Mouse (Mus musculus): Measurements from ENCODE around the gene Ahnak2. TPM values are rescaled to one million over a fixed set of nuclear protein-coding genes. Genes with fewer than 3 reads are reported as not detected.
A peak's percentile ranks its signal among the peaks of the same experiment; 100 is the strongest.

Gene Ahnak2
- total and polyA plus RNA-seq, 3 experiments = 3.1 to 27.7 (median 14.6) TPM

DNA sequence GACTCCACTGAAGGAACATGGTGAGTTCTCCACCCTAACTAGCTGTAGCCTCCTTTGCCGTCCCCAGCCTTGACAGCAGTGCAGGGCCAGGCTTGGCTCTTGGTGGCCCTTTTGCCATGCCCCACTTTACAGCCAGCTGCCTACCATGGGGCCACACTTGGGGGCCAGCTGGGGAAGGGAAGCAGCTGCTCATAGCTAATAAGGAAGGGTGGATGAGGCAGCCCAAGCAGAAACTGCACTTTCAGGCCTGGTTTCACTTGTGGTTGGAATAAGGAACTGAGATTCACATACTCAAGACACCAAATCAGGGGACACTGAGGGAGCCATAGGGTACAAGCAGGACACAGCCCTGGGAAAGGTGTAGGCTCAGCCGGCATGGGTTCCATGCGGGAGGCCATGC lies 40.4 kb downstream of the Ahnak2 start:
- peak overlapping the region; percentile 65 to 83 (median 66) for H3K4me3 ChIP-seq (replicated peaks in 1 of 3; ENCODE audit: low read depth in 2 of 3, low read length in 2 of 3, poor library complexity in 1 of 3)
- H3K4me2 ChIP-seq (ENCODE audit: insufficient read depth, low read depth, poor library complexity, severe bottlenecking) = peak overlapping the region; percentile 23
- H3K9me3 ChIP-seq (replicated peaks; ENCODE audit: low read length) = peaks cover 10% of the 10 kb centered on the region
- peak overlapping the region; percentile 75 for H3K9ac ChIP-seq (ENCODE audit: insufficient read depth, low read depth)
- H3K36me3 ChIP-seq (replicated peaks in 1 of 2; ENCODE audit: control insufficient read depth in 1 of 2, insufficient read depth in 1 of 2, low read length in 1 of 2) = peaks cover 31 to 40% of the 10 kb centered on the region in 2 experiments
- peak; percentile 93 for DNase-seq (ENCODE audit: extremely low read depth)
- H3K4me1 ChIP-seq (ENCODE audit: control insufficient read depth in 1 of 2, insufficient read depth in 2 of 2) = peaks cover 12 to 30% of the 10 kb centered on the region in 2 experiments
- H3K79me2 ChIP-seq (replicated peaks; ENCODE audit: control insufficient read depth, extremely low read depth, insufficient read depth, poor library complexity, severe bottlenecking) = no peaks in the 10 kb centered on the region
- in situ Hi-C loops (cut with MboI; ENCODE audit: low pct_ligation_motif_present, low pct_unique_long_range_greater_than_20kb, low sequenced_read_pairs) (no loop called here), dilution Hi-C loops (cut with MboI; ENCODE audit: extremely low pct_ligation_motif_present, extremely low pct_unique_long_range_greater_than_20kb, low sequenced_read_pairs) (no loop called here)
- H3K27ac ChIP-seq (ENCODE audit: insufficient read depth, low read depth) = peak overlapping the region; percentile 92
- no peaks in the 10 kb centered on the region for H3K27me3 ChIP-seq (replicated peaks)
- TF ChIP-seq MXI1 (IDR thresholded peaks at IDR 0.05; ENCODE audit: low read depth, low read length) (no peak), ZNF384 (IDR thresholded peaks at IDR 0.05; ENCODE audit: low read depth, low read length) (no peak), JUND (conservative IDR thresholded peaks at IDR 0.05; ENCODE audit: low read depth, low read length) (0 out of 2 replicates have a peak, but pooled peaks have one; percentile 3), ETS1 (conservative IDR thresholded peaks at IDR 0.05; ENCODE audit: low read depth, low read length) (peak; percentile 97), USF2 (conservative IDR thresholded peaks at IDR 0.05; ENCODE audit: low read depth, low read length) (no peak), ELF1 (IDR thresholded peaks at IDR 0.05; ENCODE audit: low read depth, low read length) (peak; percentile 67), KAT2A (IDR thresholded peaks at IDR 0.05; ENCODE audit: insufficient replicate concordance, low read length) (no peak), JUN (IDR thresholded peaks at IDR 0.05; ENCODE audit: insufficient read depth, low read depth, low read length) (no peak), TCF12 (IDR thresholded peaks at IDR 0.05; ENCODE audit: low read depth, low read length) (peak; percentile 99), ZMIZ1 (IDR thresholded peaks at IDR 0.05; ENCODE audit: low read depth, low read length) (peak; percentile 83), ZC3H11A (IDR thresholded peaks at IDR 0.05; ENCODE audit: low read depth, low read length) (no peak), POLR2A (IDR thresholded peaks at IDR 0.05; ENCODE audit: low read depth, low read length) (peak; percentile 43; the same call in 1 of the 2 replicates), HCFC1 (IDR thresholded peaks at IDR 0.05; ENCODE audit: low read depth, low read length) (no peak; the same call in 1 of the 2 replicates), IRF4 (IDR thresholded peaks at IDR 0.05; ENCODE audit: low read depth, low read length) (peak; percentile 99), NELFE (IDR thresholded peaks at IDR 0.05; ENCODE audit: low read depth, low read length) (peak; percentile 37), SMC3 (IDR thresholded peaks at IDR 0.05; ENCODE audit: low read depth, low read length) (peak; percentile 29; the same call in 1 of the 2 replicates), POLR2AphosphoS2 (IDR thresholded peaks at IDR 0.05; ENCODE audit: low read depth, low read length) (no peak), MYC (IDR thresholded peaks at IDR 0.05; ENCODE audit: low read depth, low read length) (peak; percentile 87), RCOR1 (conservative IDR thresholded peaks at IDR 0.05; ENCODE audit: low read depth, low read length) (peak; percentile 89; the same call in 1 of the 2 replicates), GABPA (IDR thresholded peaks at IDR 0.05; ENCODE audit: insufficient replicate concordance, low read depth, low read length) (no peak), MEF2A (IDR thresholded peaks at IDR 0.05; ENCODE audit: borderline replicate concordance, low read depth, low read length) (peak; percentile 93), CHD2 (IDR thresholded peaks at IDR 0.05; ENCODE audit: low read length) (peak; percentile 84), E2F4 (IDR thresholded peaks at IDR 0.05; ENCODE audit: insufficient replicate concordance, low read depth, low read length) (no peak), CHD1 (IDR thresholded peaks at IDR 0.05; ENCODE audit: low read depth, low read length) (no peak), CTCF (conservative IDR thresholded peaks at IDR 0.05 in 1 of 2, IDR thresholded peaks at IDR 0.05 in 1 of 2; ENCODE audit: low read depth in 2 of 2, low read length in 2 of 2) (no peak), ZKSCAN1 (IDR thresholded peaks at IDR 0.05; ENCODE audit: borderline replicate concordance, low read depth, low read length) (no peak), RAD21 (IDR thresholded peaks at IDR 0.05; ENCODE audit: low read depth, low read length) (no peak; the same call in 1 of the 2 replicates), EP300 (IDR thresholded peaks at IDR 0.05; ENCODE audit: low read length) (peak; percentile 99), PAX5 (IDR thresholded peaks at IDR 0.05; ENCODE audit: low read length) (no peak), TBP (conservative IDR thresholded peaks at IDR 0.05; ENCODE audit: low read depth, low read length) (0 out of 2 replicates have a peak, but pooled peaks have one; percentile 33), BHLHE40 (IDR thresholded peaks at IDR 0.05; ENCODE audit: low read depth, low read length) (peak; percentile 83), MAZ (IDR thresholded peaks at IDR 0.05; ENCODE audit: low read depth, low read length) (peak; percentile 85), MAFK (IDR thresholded peaks at IDR 0.05; ENCODE audit: insufficient replicate concordance, low read length) (peak; percentile 82), NRF1 (IDR thresholded peaks at IDR 0.05; ENCODE audit: low read depth, low read length) (peak; percentile 54; the same call in 1 of the 2 replicates), USF1 (IDR thresholded peaks at IDR 0.05; ENCODE audit: low read depth, low read length) (no peak), SIN3A (IDR thresholded peaks at IDR 0.05; ENCODE audit: low read length) (peak; percentile 98), UBTF (IDR thresholded peaks at IDR 0.05; ENCODE audit: low read depth, low read length) (peak; percentile 51), MAX (IDR thresholded peaks at IDR 0.05; ENCODE audit: low read length) (peak; percentile 77)

Data from CH12.LX (cell line).